Mouse (Mus musculus): ENCODE results near the gene Cd2. TPM values are rescaled to one million over a fixed set of nuclear protein-coding genes. Genes with fewer than 3 reads are reported as not detected.

Cd2 gene
- polyA plus RNA-seq, 1 experiment from 2014 or later: 0.14 TPM

GRCm38 (mm10) chr3:101235321-101235720, 52.4 kb downstream of the Cd2 start:
- H3K27ac ChIP-seq: no peak overlapping the region
- H3K4me1 ChIP-seq: no peaks in the 10 kb centered on the region
- WGBS: 84% methylated on average over 5 of the region's 5 CpGs
- no peaks in the 10 kb centered on the region for H3K27me3 ChIP-seq (replicated peaks)
- ATAC-seq (ENCODE audit: insufficient read depth, low FRiP score, low read depth): no peak
- no peak overlapping the region for H3K4me3 ChIP-seq (replicated peaks)
- H3K4me2 ChIP-seq: no peak overlapping the region
- H3K9me3 ChIP-seq: no peaks in the 10 kb centered on the region
- H3K9ac ChIP-seq: no peak overlapping the region
- H3K36me3 ChIP-seq: no peaks in the 10 kb centered on the region

- Histone ChIP-seq H3K9ac (no peak overlapping the region), H3K27ac (no peak overlapping the region), H3K4me1 (no peaks in the 10 kb centered on the region), H3K4me3 (replicated peaks) (no peak overlapping the region), H3K27me3 (replicated peaks) (no peaks in the 10 kb centered on the region), H3K4me2 (no peak overlapping the region), H3K36me3 (no peaks in the 10 kb centered on the region), H3K9me3 (no peaks in the 10 kb centered on the region)
- 88% methylated on average over 5 of the region's 5 CpGs for WGBS
- no peak for ATAC-seq (ENCODE audit: insufficient read depth, low FRiP score, low read depth)
Measured at GRCm38 (mm10) chr3:101233424-101233823, 54.3 kb downstream of the Cd2 start.

GRCm38 (mm10) chr3:101232570-101232969, 55.2 kb downstream of the Cd2 start:
- Histone ChIP-seq H3K4me1 (no peaks in the 10 kb centered on the region), H3K27ac (no peak overlapping the region), H3K9ac (no peak overlapping the region), H3K36me3 (no peaks in the 10 kb centered on the region), H3K4me3 (replicated peaks) (no peak overlapping the region), H3K4me2 (no peak overlapping the region), H3K27me3 (replicated peaks) (no peaks in the 10 kb centered on the region), H3K9me3 (no peaks in the 10 kb centered on the region)
- 51% methylated on average over 8 of the region's 8 CpGs for WGBS
- ATAC-seq (ENCODE audit: insufficient read depth, low FRiP score, low read depth): no peak

GRCm38 (mm10) chr3:101230201-101230600, 57.5 kb downstream of the Cd2 start:
- no peak overlapping the region for H3K9ac ChIP-seq
- no peak for ATAC-seq (ENCODE audit: insufficient read depth, low FRiP score, low read depth)
- WGBS: 74% methylated on average over 9 of the region's 9 CpGs

GRCm38 (mm10) chr3:101229551-101229930, 58.2 kb downstream of the Cd2 start:
- no peak overlapping the region for H3K4me3 ChIP-seq (replicated peaks)
- WGBS: 46% methylated on average over 5 of the region's 5 CpGs

More at GRCm38 (mm10) chr3:101230201-101230600, 57.5 kb downstream of the Cd2 start:
- Histone ChIP-seq H3K4me2 (no peak overlapping the region), H3K9me3 (no peaks in the 10 kb centered on the region), H3K36me3 (no peaks in the 10 kb centered on the region), H3K27me3 (replicated peaks) (no peaks in the 10 kb centered on the region), H3K27ac (no peak overlapping the region), H3K4me3 (replicated peaks) (no peak overlapping the region), H3K4me1 (no peaks in the 10 kb centered on the region)

GRCm38 (mm10) chr3:101228868-101229550, 58.7 kb downstream of the Cd2 start:
- no peak overlapping the region for H3K9ac ChIP-seq
- no peaks in the 10 kb centered on the region for H3K27me3 ChIP-seq (replicated peaks)
- WGBS: 81% methylated on average over 13 of the region's 13 CpGs
- H3K4me3 ChIP-seq (replicated peaks): no peak overlapping the region
- no peak overlapping the region for H3K4me2 ChIP-seq
- no peak overlapping the region for H3K27ac ChIP-seq
- no peak for ATAC-seq (ENCODE audit: insufficient read depth, low FRiP score, low read depth)
- H3K36me3 ChIP-seq: no peaks in the 10 kb centered on the region
- H3K4me1 ChIP-seq: no peaks in the 10 kb centered on the region
- H3K9me3 ChIP-seq: no peaks in the 10 kb centered on the region

More at GRCm38 (mm10) chr3:101229551-101229930, 58.2 kb downstream of the Cd2 start:
- no peak for ATAC-seq (ENCODE audit: insufficient read depth, low FRiP score, low read depth)
- H3K9me3 ChIP-seq: no peaks in the 10 kb centered on the region
- no peaks in the 10 kb centered on the region for H3K27me3 ChIP-seq (replicated peaks)
- no peak overlapping the region for H3K9ac ChIP-seq
- no peaks in the 10 kb centered on the region for H3K36me3 ChIP-seq
- H3K4me2 ChIP-seq: no peak overlapping the region
- H3K4me1 ChIP-seq: no peaks in the 10 kb centered on the region
- no peak overlapping the region for H3K27ac ChIP-seq

GRCm38 (mm10) chr3:101228066-101228465, 59.7 kb downstream of the Cd2 start:
- Histone ChIP-seq H3K9ac (no peak overlapping the region), H3K9me3 (no peaks in the 10 kb centered on the region), H3K4me1 (no peaks in the 10 kb centered on the region), H3K4me3 (replicated peaks) (no peak overlapping the region), H3K4me2 (no peak overlapping the region), H3K27ac (no peak overlapping the region), H3K36me3 (no peaks in the 10 kb centered on the region), H3K27me3 (replicated peaks) (no peaks in the 10 kb centered on the region)
- WGBS: 82% methylated on average over 5 of the region's 5 CpGs
- no peak for ATAC-seq (ENCODE audit: insufficient read depth, low FRiP score, low read depth)

Other genes with a start within 250 kb of the Cd2 start
- 5.2 and 6.0 TPM in 2 replicates for gene Ptgfrn, start 177.7 kb downstream of the Cd2 start, polyA plus RNA-seq (2015; fragmentation: Nextera tagmentation; extraction: Ambion mirVana)
- 32.0 and 37.0 TPM in 2 replicates for gene Igsf3, start 89.1 kb upstream of the Cd2 start, polyA plus RNA-seq (2015; fragmentation: Nextera tagmentation; extraction: Ambion mirVana)

Data from stomach, embryonic 15.5 days (tissue).